ENCODE assay signal across 28 mouse cellular contexts in genomic region chr5:46541333-46542324, GRCm38 (mm10).
DNase-seq lines count a peak whose midpoint lies in the region; ATAC-seq and TF ChIP-seq lines count a peak whose summit lies in the region.
"Had no signal": no experiment of that assay in that cellular context is flagged by ENCODE, and none has a peak within 500 bp of the region (broad histone marks: within the 10 kb centered on the region; RNA-seq: fewer than 3 reads in every experiment).

No protein-coding gene starts in this region.

- ATAC-seq in forebrain, embryonic 11.5 days (replicated peaks; ENCODE audit: low FRiP score) = peak; percentile 83
- ATAC-seq in forebrain, postnatal 0 days = no peak
- ATAC-seq in forebrain, embryonic 13.5 days = peak; percentile 61; the same call in 1 of the 2 replicates
- ATAC-seq: CD4-positive, CD25-positive, alpha-beta regulatory T cell, adult 4 months; hindbrain, postnatal 0 days; inflammation-experienced regulatory T-cells, adult 6 months; intestine, embryonic 16.5 days had no signal

- no peaks in the 10 kb centered on the region for H3K4me1 ChIP-seq in forebrain, embryonic 11.5 days (replicated peaks; ENCODE audit: control insufficient read depth, insufficient read depth, low read length)
- no peaks in the 10 kb centered on the region for H3K4me1 ChIP-seq in forebrain, postnatal 0 days (ENCODE audit: insufficient read depth)
- H3K4me1 ChIP-seq in forebrain, embryonic 13.5 days = peaks cover 9% of the 10 kb centered on the region; the same call in 1 of the 2 replicates
- H3K4me1 ChIP-seq: embryonic facial prominence, embryonic 12.5 days; embryonic facial prominence, embryonic 15.5 days; heart, embryonic 10.5 days; heart, embryonic 13.5 days had no signal

- H3K4me2 ChIP-seq in forebrain, embryonic 11.5 days (ENCODE audit: low read depth, low read length, severe bottlenecking) = no peak overlapping the region
- no peak overlapping the region for H3K4me2 ChIP-seq in forebrain, postnatal 0 days (ENCODE audit: low read depth)
- H3K4me2 ChIP-seq in forebrain, embryonic 13.5 days = no peak overlapping the region
- H3K4me2 ChIP-seq: embryonic facial prominence, embryonic 12.5 days; embryonic facial prominence, embryonic 15.5 days; heart, embryonic 13.5 days; hindbrain, embryonic 14.5 days had no signal

- DNase-seq in embryo, embryonic 11 days = peak; percentile 4
- no peak for DNase-seq in embryo, embryonic 9.5 days (ENCODE audit: extremely low spot score)
- no peak for DNase-seq in forebrain, embryonic 11.5 days (ENCODE audit: low spot score)
- DNase-seq in forebrain, postnatal 0 days = no peak
- peak; percentile 20 for DNase-seq in retina, postnatal 1 day
- DNase-seq in B cell, adult 2 months = no peak
- DNase-seq: adrenal gland, adult 2 months; adrenal gland, postnatal 14 days; cerebellum, adult 18-20 months; cerebellum, adult 9-10 months; cerebellum, postnatal 14 days; gastrocnemius, postnatal 10 days; gastrocnemius, postnatal 36 days; heart, adult 2 months; heart, postnatal 14 days; heart, postnatal 4 days; kidney, adult 18-20 months; kidney, adult 9 months had no signal

- H3K4me3 ChIP-seq in forebrain, embryonic 11.5 days (ENCODE audit: low read depth, low read length) = no peak overlapping the region
- H3K4me3 ChIP-seq in forebrain, postnatal 0 days (ENCODE audit: low read depth, low read length) = no peak overlapping the region
- no peak overlapping the region for H3K4me3 ChIP-seq in forebrain, embryonic 13.5 days
- H3K4me3 ChIP-seq: embryonic facial prominence, embryonic 12.5 days; embryonic facial prominence, embryonic 15.5 days; heart, adult 2 months; heart, embryonic 10.5 days; heart, embryonic 13.5 days had no signal

- no peak overlapping the region for H3K9ac ChIP-seq in forebrain, embryonic 11.5 days (ENCODE audit: low read length)
- H3K9ac ChIP-seq in forebrain, postnatal 0 days = no peak overlapping the region
- no peak overlapping the region for H3K9ac ChIP-seq in forebrain, embryonic 13.5 days
- H3K9ac ChIP-seq: embryonic facial prominence, embryonic 12.5 days; embryonic facial prominence, embryonic 15.5 days; heart, embryonic 13.5 days; hindbrain, embryonic 14.5 days had no signal

- WGBS in forebrain, embryonic 11.5 days = 36% methylated on average over 9 of the region's 9 CpGs
- WGBS in forebrain, postnatal 0 days = 20% methylated on average over 9 of the region's 9 CpGs
- WGBS in forebrain, embryonic 13.5 days = 22% methylated on average over 9 of the region's 9 CpGs

- no peaks in the 10 kb centered on the region for H3K27me3 ChIP-seq in forebrain, embryonic 11.5 days (ENCODE audit: control insufficient read depth, insufficient read depth, low read length)
- no peaks in the 10 kb centered on the region for H3K27me3 ChIP-seq in forebrain, postnatal 0 days (ENCODE audit: insufficient read depth, low read length)
- H3K27me3 ChIP-seq in forebrain, embryonic 13.5 days = 0 out of 2 replicates have a peak, but pooled peaks cover 2% of the 10 kb centered on the region
- H3K27me3 ChIP-seq: embryonic facial prominence, embryonic 12.5 days; embryonic facial prominence, embryonic 15.5 days; heart, embryonic 13.5 days had no signal

- no peaks in the 10 kb centered on the region for H3K36me3 ChIP-seq in forebrain, embryonic 11.5 days (ENCODE audit: control insufficient read depth, insufficient read depth, low read length)
- no peaks in the 10 kb centered on the region for H3K36me3 ChIP-seq in forebrain, postnatal 0 days (ENCODE audit: insufficient read depth)
- H3K36me3 ChIP-seq in forebrain, embryonic 13.5 days (ENCODE audit: poor library complexity, severe bottlenecking) = no peaks in the 10 kb centered on the region
- H3K36me3 ChIP-seq: embryonic facial prominence, embryonic 12.5 days; embryonic facial prominence, embryonic 15.5 days; heart, embryonic 10.5 days; heart, embryonic 13.5 days had no signal

- H3K27ac ChIP-seq in forebrain, embryonic 11.5 days (ENCODE audit: low read depth, low read length) = no peak overlapping the region
- no peak overlapping the region for H3K27ac ChIP-seq in forebrain, postnatal 0 days (ENCODE audit: low read depth, low read length)
- no peak overlapping the region for H3K27ac ChIP-seq in forebrain, embryonic 13.5 days
- H3K27ac ChIP-seq: embryonic facial prominence, embryonic 12.5 days; embryonic facial prominence, embryonic 15.5 days; heart, adult 2 months; heart, embryonic 10.5 days; heart, embryonic 13.5 days; hindbrain, embryonic 14.5 days; hindbrain, postnatal 0 days had no signal

- H3K9me3 ChIP-seq in forebrain, embryonic 11.5 days (ENCODE audit: control insufficient read depth, low read length) = no peaks in the 10 kb centered on the region
- H3K9me3 ChIP-seq in forebrain, postnatal 0 days (ENCODE audit: low read length) = no peaks in the 10 kb centered on the region
- no peaks in the 10 kb centered on the region for H3K9me3 ChIP-seq in forebrain, embryonic 13.5 days (replicated peaks)
- H3K9me3 ChIP-seq: embryonic facial prominence, embryonic 12.5 days; embryonic facial prominence, embryonic 15.5 days; heart, embryonic 10.5 days; heart, embryonic 13.5 days had no signal

- no peak for TF ChIP-seq CTCF in forebrain, postnatal 0 days (IDR thresholded peaks at IDR 0.05; ENCODE audit: low read depth)

Comparison
In these comparisons a context has a peak if more than half of its experiments do, and no peak if none do; other contexts are left out.
1. DNase-seq: peak in embryo, embryonic 11 days (single experiment) and retina, postnatal 1 day (single experiment); none in embryo, embryonic 9.5 days (single experiment), forebrain, embryonic 11.5 days (single experiment), forebrain, postnatal 0 days (single experiment) and B cell, adult 2 months (0 of 2).